Mouse (Mus musculus): ENCODE measurements around the gene Ssx2ip. TPM values are rescaled to one million over a fixed set of nuclear protein-coding genes. Genes with fewer than 3 reads are reported as not detected.

Gene Ssx2ip
- polyA plus RNA-seq (2014; fragmentation: Nextera tagmentation; extraction: Ambion mirVana) = 28.1 and 28.8 TPM in 2 replicates

- H3K27ac ChIP-seq (ENCODE audit: low read depth, low read length) = 0 out of 2 replicates have a peak within 1 kb of the TSS, but pooled peaks have one; percentile 35
- DNase-seq (ENCODE audit: low spot score) (peak; percentile 98), ATAC-seq (ENCODE audit: insufficient read depth, low FRiP score, low TSS enrichment) (peak; percentile 100)
- peak within 1 kb of the TSS; percentile 93 for H3K9ac ChIP-seq (ENCODE audit: low read length)
- H3K4me1 ChIP-seq (ENCODE audit: control insufficient read depth, insufficient read depth, low read length) = peaks cover 10% of the 10 kb centered on the region; the same call in 1 of the 2 replicates
- peak within 1 kb of the TSS; percentile 94 for H3K4me3 ChIP-seq (ENCODE audit: low read depth, low read length)
- H3K36me3 ChIP-seq (ENCODE audit: control insufficient read depth, insufficient read depth, low read length) = no peaks in the 10 kb centered on the region
- peak within 1 kb of the TSS; percentile 76 for H3K4me2 ChIP-seq (ENCODE audit: low read depth)
- H3K27me3 ChIP-seq (ENCODE audit: control insufficient read depth, insufficient read depth, low read length) = no peaks in the 10 kb centered on the region
- no peaks in the 10 kb centered on the region for H3K9me3 ChIP-seq (ENCODE audit: control insufficient read depth, low read length)
- under 1% methylated on average over 59 of the region's 100 CpGs for WGBS
These were observed at the start of gene Ssx2ip for GRCm38 (mm10) chr3:146404311-146405201. Gene Ssx2ip (plus strand): TSS chr3:146404642.

- H3K36me3 ChIP-seq (ENCODE audit: control insufficient read depth, insufficient read depth, low read length) = no peaks in the 10 kb centered on the region
- H3K9ac ChIP-seq (ENCODE audit: low read length) = no peak overlapping the region
- 78% methylated on average over 3 of the region's 3 CpGs for WGBS
- no peaks in the 10 kb centered on the region for H3K9me3 ChIP-seq (ENCODE audit: control insufficient read depth, low read length)
- no peaks in the 10 kb centered on the region for H3K27me3 ChIP-seq (ENCODE audit: control insufficient read depth, insufficient read depth, low read length)
- no peak overlapping the region for H3K4me2 ChIP-seq (ENCODE audit: low read depth)
- no peak overlapping the region for H3K27ac ChIP-seq (ENCODE audit: low read depth, low read length)
- H3K4me1 ChIP-seq (ENCODE audit: control insufficient read depth, insufficient read depth, low read length) = no peaks in the 10 kb centered on the region
- no peak for ATAC-seq (ENCODE audit: insufficient read depth, low FRiP score, low TSS enrichment)
- DNase-seq (ENCODE audit: low spot score) = no peak
- H3K4me3 ChIP-seq (ENCODE audit: low read depth, low read length) = no peak overlapping the region
These were observed 49.3 kb upstream of the Ssx2ip start for GRCm38 (mm10) chr3:146355146-146355545.

- no peaks in the 10 kb centered on the region for H3K9me3 ChIP-seq (ENCODE audit: control insufficient read depth, low read length)
- no peak overlapping the region for H3K27ac ChIP-seq (ENCODE audit: low read depth, low read length)
- no peak overlapping the region for H3K4me3 ChIP-seq (ENCODE audit: low read depth, low read length)
- H3K4me2 ChIP-seq (ENCODE audit: low read depth) = no peak overlapping the region
- H3K27me3 ChIP-seq (ENCODE audit: control insufficient read depth, insufficient read depth, low read length) = peaks cover under 1% of the 10 kb centered on the region; the same call in 1 of the 2 replicates
- ATAC-seq (ENCODE audit: insufficient read depth, low FRiP score, low TSS enrichment) = no peak
- no peaks in the 10 kb centered on the region for H3K4me1 ChIP-seq (ENCODE audit: control insufficient read depth, insufficient read depth, low read length)
- H3K36me3 ChIP-seq (ENCODE audit: control insufficient read depth, insufficient read depth, low read length) = no peaks in the 10 kb centered on the region
- 95% methylated on average over 9 of the region's 9 CpGs for WGBS
- no peak overlapping the region for H3K9ac ChIP-seq (ENCODE audit: low read length)
- DNase-seq (ENCODE audit: low spot score) = no peak
These were observed 39.0 kb upstream of the Ssx2ip start for GRCm38 (mm10) chr3:146365471-146365870.

- no peak overlapping the region for H3K4me3 ChIP-seq (ENCODE audit: low read depth, low read length)
- DNase-seq (ENCODE audit: low spot score) (no peak), ATAC-seq (ENCODE audit: insufficient read depth, low FRiP score, low TSS enrichment) (no peak)
- H3K36me3 ChIP-seq (ENCODE audit: control insufficient read depth, insufficient read depth, low read length) = no peaks in the 10 kb centered on the region
- no peaks in the 10 kb centered on the region for H3K4me1 ChIP-seq (ENCODE audit: control insufficient read depth, insufficient read depth, low read length)
- 99% methylated on average over 2 of the region's 2 CpGs for WGBS
- H3K9ac ChIP-seq (ENCODE audit: low read length) = no peak overlapping the region
- no peak overlapping the region for H3K4me2 ChIP-seq (ENCODE audit: low read depth)
- peaks cover 9% of the 10 kb centered on the region; the same call in 1 of the 2 replicates for H3K27me3 ChIP-seq (ENCODE audit: control insufficient read depth, insufficient read depth, low read length)
- no peak overlapping the region for H3K27ac ChIP-seq (ENCODE audit: low read depth, low read length)
- no peaks in the 10 kb centered on the region for H3K9me3 ChIP-seq (ENCODE audit: control insufficient read depth, low read length)
These were observed 37.4 kb upstream of the Ssx2ip start for GRCm38 (mm10) chr3:146367058-146367457.

GRCm38 (mm10) chr3:146370553-146371095 is 33.8 kb upstream of the Ssx2ip start:
- DNase-seq (ENCODE audit: low spot score) = no peak
- no peak for ATAC-seq (ENCODE audit: insufficient read depth, low FRiP score, low TSS enrichment)
- H3K27me3 ChIP-seq (ENCODE audit: control insufficient read depth, insufficient read depth, low read length) = peaks cover 15% of the 10 kb centered on the region; the same call in 1 of the 2 replicates

GRCm38 (mm10) chr3:146371201-146371600 is 33.2 kb upstream of the Ssx2ip start:
- H3K9me3 ChIP-seq (ENCODE audit: control insufficient read depth, low read length) = no peaks in the 10 kb centered on the region
- H3K27ac ChIP-seq (ENCODE audit: low read depth, low read length) = no peak overlapping the region
- H3K4me1 ChIP-seq (ENCODE audit: control insufficient read depth, insufficient read depth, low read length) = no peaks in the 10 kb centered on the region
- no peak overlapping the region for H3K4me3 ChIP-seq (ENCODE audit: low read depth, low read length)
- ATAC-seq (ENCODE audit: insufficient read depth, low FRiP score, low TSS enrichment) (no peak), DNase-seq (ENCODE audit: low spot score) (no peak)
- 80% methylated on average over 5 of the region's 5 CpGs for WGBS
- H3K4me2 ChIP-seq (ENCODE audit: low read depth) = no peak overlapping the region
- no peaks in the 10 kb centered on the region for H3K36me3 ChIP-seq (ENCODE audit: control insufficient read depth, insufficient read depth, low read length)
- no peak overlapping the region for H3K9ac ChIP-seq (ENCODE audit: low read length)
- peaks cover 15% of the 10 kb centered on the region; the same call in 1 of the 2 replicates for H3K27me3 ChIP-seq (ENCODE audit: control insufficient read depth, insufficient read depth, low read length)

More at GRCm38 (mm10) chr3:146370553-146371095, 33.8 kb upstream of the Ssx2ip start:
- Histone ChIP-seq H3K9ac (ENCODE audit: low read length) (no peak overlapping the region), H3K27ac (ENCODE audit: low read depth, low read length) (no peak overlapping the region), H3K9me3 (ENCODE audit: control insufficient read depth, low read length) (no peaks in the 10 kb centered on the region), H3K4me2 (ENCODE audit: low read depth) (no peak overlapping the region), H3K36me3 (ENCODE audit: control insufficient read depth, insufficient read depth, low read length) (no peaks in the 10 kb centered on the region), H3K4me3 (ENCODE audit: low read depth, low read length) (no peak overlapping the region), H3K4me1 (ENCODE audit: control insufficient read depth, insufficient read depth, low read length) (no peaks in the 10 kb centered on the region)
- 93% methylated on average over 7 of the region's 7 CpGs for WGBS

GRCm38 (mm10) chr3:146374596-146375175 is 29.8 kb upstream of the Ssx2ip start:
- Histone ChIP-seq H3K9me3 (ENCODE audit: control insufficient read depth, low read length) (no peaks in the 10 kb centered on the region), H3K4me1 (ENCODE audit: control insufficient read depth, insufficient read depth, low read length) (0 out of 2 replicates have a peak, but pooled peaks cover 2% of the 10 kb centered on the region), H3K27ac (ENCODE audit: low read depth, low read length) (no peak overlapping the region), H3K4me2 (ENCODE audit: low read depth) (no peak overlapping the region), H3K9ac (ENCODE audit: low read length) (no peak overlapping the region), H3K36me3 (ENCODE audit: control insufficient read depth, insufficient read depth, low read length) (no peaks in the 10 kb centered on the region), H3K27me3 (ENCODE audit: control insufficient read depth, insufficient read depth, low read length) (peaks cover 26% of the 10 kb centered on the region; the same call in 1 of the 2 replicates), H3K4me3 (ENCODE audit: low read depth, low read length) (no peak overlapping the region)
- no peak for ATAC-seq (ENCODE audit: insufficient read depth, low FRiP score, low TSS enrichment)
- WGBS = 82% methylated on average over 3 of the region's 3 CpGs
- DNase-seq (ENCODE audit: low spot score) = no peak

GRCm38 (mm10) chr3:146375224-146375657 is 29.2 kb upstream of the Ssx2ip start:
- peak; percentile 35 for DNase-seq (ENCODE audit: low spot score)
- H3K4me3 ChIP-seq (ENCODE audit: low read depth, low read length) = no peak overlapping the region
- WGBS = 31% methylated on average over 4 of the region's 4 CpGs
- peaks cover 26% of the 10 kb centered on the region; the same call in 1 of the 2 replicates for H3K27me3 ChIP-seq (ENCODE audit: control insufficient read depth, insufficient read depth, low read length)
- no peak overlapping the region for H3K4me2 ChIP-seq (ENCODE audit: low read depth)
- ATAC-seq (ENCODE audit: insufficient read depth, low FRiP score, low TSS enrichment) = no peak
- H3K36me3 ChIP-seq (ENCODE audit: control insufficient read depth, insufficient read depth, low read length) = no peaks in the 10 kb centered on the region
- no peak overlapping the region for H3K27ac ChIP-seq (ENCODE audit: low read depth, low read length)
- H3K4me1 ChIP-seq (ENCODE audit: control insufficient read depth, insufficient read depth, low read length) = 0 out of 2 replicates have a peak, but pooled peaks cover 2% of the 10 kb centered on the region
- H3K9me3 ChIP-seq (ENCODE audit: control insufficient read depth, low read length) = no peaks in the 10 kb centered on the region
- no peak overlapping the region for H3K9ac ChIP-seq (ENCODE audit: low read length)

All from neural tube, embryonic 11.5 days (tissue).